Mouse (Mus musculus): ENCODE results near the gene St6galnac6. TPM values are rescaled to one million over a fixed set of nuclear protein-coding genes. Genes with fewer than 3 reads are reported as not detected.

St6galnac6 gene
- total and polyA plus RNA-seq, 2 experiments, result 38.0 to 90.0 TPM

- Histone ChIP-seq H3K79me2 (ENCODE audit: control insufficient read depth, insufficient read depth, low read length) (no peaks in the 10 kb centered on the region), H3K9ac (ENCODE audit: low read depth, low read length) (no peak overlapping the region), H3K27me3 (ENCODE audit: control insufficient read depth, insufficient read depth, low read length) (no peaks in the 10 kb centered on the region), H3K4me1 (ENCODE audit: control insufficient read depth, insufficient read depth, low read length) (no peaks in the 10 kb centered on the region), H3K4me3 (ENCODE audit: insufficient read depth, low read depth, low read length) (no peak overlapping the region), H3K36me3 (ENCODE audit: control insufficient read depth, insufficient read depth, low read length) (peaks cover 7% of the 10 kb centered on the region; the same call in 1 of the 2 replicates), H3K27ac (replicated peaks; ENCODE audit: insufficient read depth, low read depth, low read length) (no peak overlapping the region)
- DNase-seq (ENCODE audit: extremely low read depth, low read depth, low spot score), result no peak
- 88% methylated on average over 5 of the region's 5 CpGs for WGBS
- TF ChIP-seq POLR2A (IDR thresholded peaks at IDR 0.05; ENCODE audit: extremely low read depth, insufficient read depth, low read length), result no peak
- TF ChIP-seq CTCF (IDR thresholded peaks at IDR 0.05; ENCODE audit: low read depth, low read length), result no peak
Observed at GRCm38 (mm10) chr2:32559570-32559969, 39.9 kb upstream of the St6galnac6 start.

DNA sequence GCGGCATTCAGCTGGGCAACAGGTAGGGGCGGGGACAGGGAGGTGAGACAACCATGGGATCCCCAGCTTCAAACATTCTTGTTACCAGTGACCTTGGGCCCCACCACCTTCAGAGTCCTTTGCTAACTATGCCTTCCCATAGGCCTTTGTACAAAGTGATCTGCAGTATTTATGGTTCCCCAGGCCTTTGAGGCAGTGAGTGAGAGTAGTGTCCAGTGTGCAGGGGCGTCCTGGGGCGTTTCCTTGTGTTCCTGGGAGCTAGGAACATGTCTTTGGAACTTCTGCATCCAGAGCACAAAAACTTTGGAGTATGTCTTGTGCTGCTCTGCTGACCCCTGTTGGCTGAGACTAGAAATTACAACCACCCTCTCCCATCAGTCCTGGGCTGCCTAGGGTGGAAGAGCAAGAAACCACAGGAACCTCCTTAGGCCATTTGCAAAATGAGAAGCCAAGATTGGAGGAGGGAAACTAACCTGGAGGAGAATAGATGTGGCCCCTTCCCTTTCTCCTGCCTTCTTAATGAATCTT is 32.9 kb upstream of the St6galnac6 start:
- DNase-seq (ENCODE audit: extremely low read depth, low read depth, low spot score), result peak; percentile 53
- WGBS, result 59% methylated on average over 4 of the region's 4 CpGs
- Histone ChIP-seq H3K79me2 (ENCODE audit: control insufficient read depth, insufficient read depth, low read length) (no peaks in the 10 kb centered on the region; the same call in 1 of the 2 replicates), H3K4me1 (ENCODE audit: control insufficient read depth, insufficient read depth, low read length) (peaks cover 3% of the 10 kb centered on the region), H3K27me3 (ENCODE audit: control insufficient read depth, insufficient read depth, low read length) (no peaks in the 10 kb centered on the region), H3K36me3 (ENCODE audit: control insufficient read depth, insufficient read depth, low read length) (peaks cover 14% of the 10 kb centered on the region; the same call in 1 of the 2 replicates), H3K9ac (ENCODE audit: low read depth, low read length) (no peak overlapping the region), H3K27ac (replicated peaks; ENCODE audit: insufficient read depth, low read depth, low read length) (no peak overlapping the region), H3K4me3 (ENCODE audit: insufficient read depth, low read depth, low read length) (no peak overlapping the region)
- peak; percentile 74 for TF ChIP-seq CTCF (IDR thresholded peaks at IDR 0.05; ENCODE audit: low read depth, low read length)
- TF ChIP-seq POLR2A (IDR thresholded peaks at IDR 0.05; ENCODE audit: extremely low read depth, insufficient read depth, low read length), result no peak

DNA sequence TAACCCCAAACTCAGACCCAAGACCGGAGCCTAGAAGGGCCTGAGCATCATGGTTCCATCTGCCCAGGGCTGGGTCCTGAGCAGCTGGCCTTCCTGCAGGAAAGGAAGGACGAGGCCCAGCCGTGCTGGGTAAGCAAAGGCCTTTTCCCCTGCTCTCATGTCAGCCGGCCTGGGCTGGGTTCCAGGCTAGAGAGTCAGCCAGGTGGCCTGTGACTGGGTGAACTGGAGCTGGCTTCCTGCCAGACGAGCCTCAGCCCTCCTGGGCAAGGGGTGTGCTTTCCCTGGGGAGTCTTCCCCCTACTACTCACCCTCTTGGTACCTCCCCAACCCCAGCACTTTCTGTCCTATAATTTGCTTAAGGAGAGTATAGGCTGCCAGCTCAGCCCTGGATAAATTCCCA is 31.4 kb upstream of the St6galnac6 start:
- no peaks in the 10 kb centered on the region; the same call in 1 of the 2 replicates for H3K79me2 ChIP-seq (ENCODE audit: control insufficient read depth, insufficient read depth, low read length)
- no peak overlapping the region for H3K9ac ChIP-seq (ENCODE audit: low read depth, low read length)
- TF ChIP-seq CTCF (IDR thresholded peaks at IDR 0.05; ENCODE audit: low read depth, low read length), result no peak
- H3K27me3 ChIP-seq (ENCODE audit: control insufficient read depth, insufficient read depth, low read length), result no peaks in the 10 kb centered on the region
- peak; percentile 30 for DNase-seq (ENCODE audit: extremely low read depth, low read depth, low spot score)
- no peak overlapping the region for H3K4me3 ChIP-seq (ENCODE audit: insufficient read depth, low read depth, low read length)
- H3K4me1 ChIP-seq (ENCODE audit: control insufficient read depth, insufficient read depth, low read length), result peaks cover 5% of the 10 kb centered on the region
- H3K27ac ChIP-seq (replicated peaks; ENCODE audit: insufficient read depth, low read depth, low read length), result no peak overlapping the region
- peaks cover 11% of the 10 kb centered on the region; the same call in 1 of the 2 replicates for H3K36me3 ChIP-seq (ENCODE audit: control insufficient read depth, insufficient read depth, low read length)
- 35% methylated on average over 5 of the region's 5 CpGs for WGBS

DNA sequence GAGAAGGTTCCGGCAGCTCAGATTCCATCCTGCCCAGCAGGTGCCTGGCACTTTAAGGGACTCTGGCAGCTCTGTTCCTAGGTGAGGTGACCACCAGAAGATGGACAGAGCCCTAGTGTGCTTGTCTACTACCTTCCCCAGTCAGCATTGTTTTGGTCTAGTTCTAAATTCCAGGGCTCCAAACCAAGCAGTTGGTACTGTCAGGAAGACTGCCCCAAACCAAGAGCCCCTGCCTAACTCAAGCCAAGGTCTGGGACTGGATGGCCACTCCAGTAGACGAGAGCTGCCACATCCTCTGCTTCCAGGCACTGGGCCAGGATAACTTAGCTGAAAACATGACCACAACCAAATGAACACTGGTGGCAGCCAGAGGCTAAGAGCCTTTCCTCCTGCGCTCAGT is 30.6 kb upstream of the St6galnac6 start:
- TF ChIP-seq POLR2A (IDR thresholded peaks at IDR 0.05; ENCODE audit: extremely low read depth, insufficient read depth, low read length), result no peak
- no peak for TF ChIP-seq CTCF (IDR thresholded peaks at IDR 0.05; ENCODE audit: low read depth, low read length)
- peaks cover 5% of the 10 kb centered on the region for H3K4me1 ChIP-seq (ENCODE audit: control insufficient read depth, insufficient read depth, low read length)
- no peak overlapping the region for H3K9ac ChIP-seq (ENCODE audit: low read depth, low read length)
- DNase-seq (ENCODE audit: extremely low read depth, low read depth, low spot score), result no peak
- peaks cover 11% of the 10 kb centered on the region; the same call in 1 of the 2 replicates for H3K36me3 ChIP-seq (ENCODE audit: control insufficient read depth, insufficient read depth, low read length)
- H3K27me3 ChIP-seq (ENCODE audit: control insufficient read depth, insufficient read depth, low read length), result no peaks in the 10 kb centered on the region
- WGBS, result 77% methylated on average over 3 of the region's 3 CpGs
- no peak overlapping the region for H3K4me3 ChIP-seq (ENCODE audit: insufficient read depth, low read depth, low read length)
- no peaks in the 10 kb centered on the region; the same call in 1 of the 2 replicates for H3K79me2 ChIP-seq (ENCODE audit: control insufficient read depth, insufficient read depth, low read length)
- H3K27ac ChIP-seq (replicated peaks; ENCODE audit: insufficient read depth, low read depth, low read length), result no peak overlapping the region

DNA sequence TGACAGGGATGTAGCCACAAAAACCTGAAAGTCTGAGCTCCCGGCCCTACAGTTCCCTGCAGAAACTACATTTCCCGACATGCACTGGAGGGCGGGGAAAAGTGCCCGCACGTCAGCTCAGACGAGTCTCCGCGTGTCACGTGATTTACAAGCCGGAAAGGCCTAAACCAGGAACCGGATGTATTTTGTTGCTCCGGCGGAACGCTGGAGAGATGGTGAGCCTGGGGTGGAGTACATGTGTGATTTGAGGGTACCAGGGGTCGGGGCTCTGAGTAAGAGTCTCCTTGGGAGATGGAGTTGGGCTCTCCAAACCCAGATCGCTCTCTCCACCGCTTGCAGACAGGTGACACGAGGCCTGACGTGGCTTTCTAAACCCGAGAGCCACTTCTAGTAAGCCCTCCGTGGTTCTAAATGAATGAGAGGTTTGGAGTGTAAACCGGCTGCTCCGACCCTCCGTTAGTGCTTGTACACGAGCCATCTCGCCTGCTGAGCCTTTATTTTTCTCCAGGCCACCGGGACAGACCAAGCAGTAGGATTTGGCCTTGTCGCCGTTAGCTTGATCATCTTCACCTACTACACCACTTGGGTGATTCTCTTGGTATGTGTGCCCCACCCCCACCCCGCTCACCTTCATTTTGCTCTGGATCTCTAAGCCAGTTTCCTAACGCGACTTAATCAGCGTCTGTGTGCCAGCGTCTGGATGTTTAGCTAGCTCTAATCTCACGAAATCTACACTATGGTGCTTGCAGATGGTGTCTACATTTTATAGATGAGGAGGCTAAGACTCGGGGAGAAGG is 28.6 kb upstream of the St6galnac6 start, which contains the start of gene Dpm2:
Dpm2 (plus strand) TSS at position 161 of the 797 bp plus-strand sequence.
- H3K27me3 ChIP-seq (ENCODE audit: control insufficient read depth, insufficient read depth, low read length), result 0 out of 2 replicates have a peak, but pooled peaks cover 5% of the 10 kb centered on the region
- peak; percentile 85 for DNase-seq (ENCODE audit: extremely low read depth, low read depth, low spot score)
- TF ChIP-seq POLR2A (IDR thresholded peaks at IDR 0.05; ENCODE audit: extremely low read depth, insufficient read depth, low read length), result peak; percentile 64; the same call in 1 of the 2 replicates
- no peak for TF ChIP-seq CTCF (IDR thresholded peaks at IDR 0.05; ENCODE audit: low read depth, low read length)
- WGBS, result under 1% methylated on average over 36 of the region's 36 CpGs
- no peaks in the 10 kb centered on the region; the same call in 1 of the 2 replicates for H3K79me2 ChIP-seq (ENCODE audit: control insufficient read depth, insufficient read depth, low read length)
- H3K9ac ChIP-seq (ENCODE audit: low read depth, low read length), result peak within 1 kb of the TSS; percentile 81
- H3K4me1 ChIP-seq (ENCODE audit: control insufficient read depth, insufficient read depth, low read length), result peaks cover 5% of the 10 kb centered on the region
- H3K27ac ChIP-seq (replicated peaks; ENCODE audit: insufficient read depth, low read depth, low read length), result peak within 1 kb of the TSS; percentile 32
- H3K4me3 ChIP-seq (ENCODE audit: insufficient read depth, low read depth, low read length), result peak within 1 kb of the TSS; percentile 67
- H3K36me3 ChIP-seq (ENCODE audit: control insufficient read depth, insufficient read depth, low read length), result peaks cover 6% of the 10 kb centered on the region; the same call in 1 of the 2 replicates

All from liver, adult 2 months (tissue).